Mouse (Mus musculus): Measurements from ENCODE around the gene Msmp. TPM values are rescaled to one million over a fixed set of nuclear protein-coding genes. Genes with fewer than 3 reads are reported as not detected.

Gene Msmp
- polyA plus RNA-seq, 1 experiment from 2014 or later, result 0.89 TPM

DNA sequence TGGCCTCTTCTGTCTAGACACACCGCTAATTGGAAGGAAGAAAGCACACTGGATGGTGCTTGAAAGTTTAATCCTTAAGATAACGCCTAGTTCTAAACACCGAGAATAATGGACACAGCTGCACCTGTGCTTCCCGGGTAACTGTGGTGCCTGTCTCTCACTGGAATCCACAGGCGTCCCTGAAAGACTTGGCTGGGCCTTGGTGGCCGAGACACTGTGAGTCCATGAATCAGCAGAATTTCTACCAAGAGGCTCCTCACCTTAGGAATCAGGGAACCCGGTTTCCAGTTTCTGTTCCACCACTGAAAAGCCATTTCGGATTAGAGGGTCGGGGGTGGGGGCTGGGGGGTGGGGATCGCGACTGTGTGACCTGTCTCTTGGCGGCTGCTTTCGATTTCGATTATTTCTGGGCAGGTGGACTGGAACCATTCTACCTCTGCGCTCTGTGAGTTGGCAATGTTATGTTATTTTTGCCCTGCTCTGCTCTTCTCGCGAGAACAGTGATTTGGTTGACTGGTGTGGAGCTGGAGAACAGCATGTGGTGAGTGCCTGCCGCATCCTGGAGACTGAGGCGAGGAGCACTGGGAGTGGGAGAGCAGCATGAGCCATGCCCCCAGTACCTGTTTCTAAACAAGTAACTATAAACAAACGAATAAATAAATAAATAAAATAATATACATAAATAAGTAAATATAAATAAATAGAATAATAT, 45.0 kb upstream of the Msmp start:
- WGBS, result 34% methylated on average over 20 of the region's 20 CpGs
- peaks cover 10% of the 10 kb centered on the region for H3K9me3 ChIP-seq (replicated peaks; ENCODE audit: control insufficient read depth, low read length)
- H3K4me1 ChIP-seq (ENCODE audit: control insufficient read depth, insufficient read depth, low read length), result peaks cover 19% of the 10 kb centered on the region
- peaks cover 3% of the 10 kb centered on the region; the same call in 1 of the 2 replicates for H3K36me3 ChIP-seq (ENCODE audit: control insufficient read depth, insufficient read depth)
- H3K27ac ChIP-seq (ENCODE audit: low read length), result no peak overlapping the region
- H3K4me2 ChIP-seq (ENCODE audit: low read depth, low read length), result peak overlapping the region; percentile 44
- H3K9ac ChIP-seq (ENCODE audit: low read length), result peak overlapping the region; percentile 40; the same call in 1 of the 2 replicates
- 0 out of 2 replicates have a peak overlapping the region, but pooled peaks have one; percentile 9 for H3K4me3 ChIP-seq (ENCODE audit: low read length)
- no peak for ATAC-seq (replicated peaks; ENCODE audit: extremely low read depth, insufficient read depth, low FRiP score)
- no peaks in the 10 kb centered on the region for H3K27me3 ChIP-seq (ENCODE audit: control insufficient read depth, insufficient read depth, low read length)

DNA sequence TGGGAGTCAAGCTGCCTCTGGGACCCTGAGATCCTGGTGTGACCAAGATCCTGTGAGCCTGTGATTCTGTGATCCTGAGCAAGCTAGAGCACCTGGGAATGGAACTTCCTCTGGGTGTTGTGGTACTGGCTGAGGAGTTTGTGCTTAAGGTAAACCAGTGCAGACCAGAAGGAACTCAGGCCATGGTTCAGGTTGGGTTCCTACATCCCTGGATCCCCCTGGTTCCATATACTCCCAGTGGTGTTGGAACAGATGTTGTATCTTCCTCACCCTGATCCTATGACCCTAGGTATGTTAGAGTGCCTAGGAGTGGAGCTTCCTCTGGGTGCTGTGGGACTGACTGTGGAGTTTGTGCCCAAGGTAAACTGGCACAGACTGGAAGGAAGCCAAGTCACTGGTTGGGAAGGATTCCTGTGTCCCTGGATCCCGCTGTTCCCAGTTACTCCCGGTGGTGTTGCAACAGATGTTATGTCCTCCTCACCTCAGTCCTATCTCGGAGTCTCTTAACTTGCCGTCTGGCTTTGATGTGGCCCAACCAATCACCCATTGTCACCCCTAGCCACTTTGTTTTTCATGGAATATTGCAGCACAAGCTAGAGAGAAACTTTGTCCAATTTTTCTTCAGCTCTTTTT, 36.0 kb upstream of the Msmp start:
- Histone ChIP-seq H3K4me3 (ENCODE audit: low read length) (no peak overlapping the region), H3K27me3 (ENCODE audit: control insufficient read depth, insufficient read depth, low read length) (no peaks in the 10 kb centered on the region), H3K4me2 (ENCODE audit: low read depth, low read length) (no peak overlapping the region), H3K9ac (ENCODE audit: low read length) (no peak overlapping the region), H3K27ac (ENCODE audit: low read length) (no peak overlapping the region), H3K4me1 (ENCODE audit: control insufficient read depth, insufficient read depth, low read length) (no peaks in the 10 kb centered on the region), H3K36me3 (ENCODE audit: control insufficient read depth, insufficient read depth) (no peaks in the 10 kb centered on the region), H3K9me3 (replicated peaks; ENCODE audit: control insufficient read depth, low read length) (peaks cover 9% of the 10 kb centered on the region)
- ATAC-seq (replicated peaks; ENCODE audit: extremely low read depth, insufficient read depth, low FRiP score), result no peak
- 59% methylated on average over 4 of the region's 4 CpGs for WGBS

DNA sequence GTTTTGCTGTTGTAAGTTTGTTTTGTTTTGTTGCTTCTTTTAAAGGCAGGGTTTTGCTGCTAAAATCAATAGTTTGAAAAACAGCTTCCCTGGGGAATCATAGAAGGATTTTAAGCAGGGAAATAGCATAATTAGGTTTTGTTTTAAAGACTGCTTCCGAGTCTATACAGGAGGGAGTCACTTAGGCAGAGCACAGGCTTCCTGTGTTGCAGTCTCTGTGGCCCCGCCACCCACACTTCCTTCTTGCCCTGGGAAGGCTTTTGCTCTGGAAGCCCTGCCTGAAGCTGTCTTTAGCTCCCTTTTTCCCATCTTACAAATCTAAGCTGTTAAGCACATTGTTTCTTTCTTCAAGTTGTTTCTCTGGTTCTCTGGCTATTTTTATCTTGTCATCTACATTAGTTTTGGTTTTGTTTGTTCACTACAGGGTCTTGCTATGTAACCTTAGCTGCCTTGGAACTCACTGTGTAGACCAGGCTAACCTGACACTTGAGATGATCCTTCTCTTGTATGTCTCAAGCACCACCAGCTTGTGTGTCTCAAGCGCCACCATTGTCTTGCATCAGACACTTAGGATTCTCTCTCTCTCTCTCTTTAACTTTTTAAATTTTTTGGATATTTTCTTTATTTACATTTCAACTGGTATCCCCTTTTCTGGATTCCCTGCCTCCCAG, 28.9 kb upstream of the Msmp start:
- Histone ChIP-seq H3K9ac (ENCODE audit: low read length) (no peak overlapping the region), H3K4me3 (ENCODE audit: low read length) (no peak overlapping the region), H3K9me3 (replicated peaks; ENCODE audit: control insufficient read depth, low read length) (no peaks in the 10 kb centered on the region), H3K27ac (ENCODE audit: low read length) (no peak overlapping the region), H3K27me3 (ENCODE audit: control insufficient read depth, insufficient read depth, low read length) (no peaks in the 10 kb centered on the region; the same call in 1 of the 2 replicates), H3K4me2 (ENCODE audit: low read depth, low read length) (no peak overlapping the region), H3K36me3 (ENCODE audit: control insufficient read depth, insufficient read depth) (no peaks in the 10 kb centered on the region), H3K4me1 (ENCODE audit: control insufficient read depth, insufficient read depth, low read length) (no peaks in the 10 kb centered on the region)
- WGBS, result 53% methylated on average over 3 of the region's 3 CpGs
- no peak for ATAC-seq (replicated peaks; ENCODE audit: extremely low read depth, insufficient read depth, low FRiP score)

DNA sequence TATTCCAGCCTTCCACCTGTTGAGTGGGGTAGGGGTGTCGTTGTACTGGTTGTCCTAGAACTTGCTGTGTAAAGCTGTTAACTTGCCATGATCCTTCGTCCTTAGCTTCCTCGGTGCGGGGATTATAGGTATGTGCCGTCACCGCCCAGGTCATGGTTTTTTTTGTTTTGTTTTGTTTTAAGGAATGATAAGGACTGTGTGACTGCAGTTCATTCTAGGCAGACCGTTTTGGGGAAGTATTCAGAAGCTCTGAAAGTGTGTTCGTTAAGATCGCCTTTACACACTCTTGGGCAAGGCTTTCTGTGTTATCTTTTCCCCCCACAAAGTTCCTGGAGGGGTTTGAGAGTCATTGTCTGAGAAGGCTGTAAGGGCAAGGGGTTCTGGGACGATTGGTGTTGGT, 28.2 kb upstream of the Msmp start:
- no peaks in the 10 kb centered on the region for H3K4me1 ChIP-seq (ENCODE audit: control insufficient read depth, insufficient read depth, low read length)
- no peaks in the 10 kb centered on the region; the same call in 1 of the 2 replicates for H3K27me3 ChIP-seq (ENCODE audit: control insufficient read depth, insufficient read depth, low read length)

GRCm38 (mm10) chr4:43604751-43605685, 20.7 kb upstream of the Msmp start:
- no peaks in the 10 kb centered on the region for H3K4me1 ChIP-seq (ENCODE audit: control insufficient read depth, insufficient read depth, low read length)
- H3K9ac ChIP-seq (ENCODE audit: low read length), result no peak overlapping the region
- H3K27ac ChIP-seq (ENCODE audit: low read length), result no peak overlapping the region
- no peaks in the 10 kb centered on the region for H3K9me3 ChIP-seq (replicated peaks; ENCODE audit: control insufficient read depth, low read length)
- H3K4me3 ChIP-seq (ENCODE audit: low read length), result no peak overlapping the region
- WGBS, result 40% methylated on average over 9 of the region's 9 CpGs
- no peak overlapping the region for H3K4me2 ChIP-seq (ENCODE audit: low read depth, low read length)
- ATAC-seq (replicated peaks; ENCODE audit: extremely low read depth, insufficient read depth, low FRiP score), result no peak
- H3K36me3 ChIP-seq (ENCODE audit: control insufficient read depth, insufficient read depth), result no peaks in the 10 kb centered on the region
- H3K27me3 ChIP-seq (ENCODE audit: control insufficient read depth, insufficient read depth, low read length), result no peaks in the 10 kb centered on the region

More for the DNA sequence above, 28.2 kb upstream of the Msmp start:
- H3K9ac ChIP-seq (ENCODE audit: low read length), result no peak overlapping the region
- no peak overlapping the region for H3K27ac ChIP-seq (ENCODE audit: low read length)
- ATAC-seq (replicated peaks; ENCODE audit: extremely low read depth, insufficient read depth, low FRiP score), result no peak
- WGBS, result 48% methylated on average over 10 of the region's 10 CpGs
- no peaks in the 10 kb centered on the region for H3K9me3 ChIP-seq (replicated peaks; ENCODE audit: control insufficient read depth, low read length)
- no peak overlapping the region for H3K4me3 ChIP-seq (ENCODE audit: low read length)
- H3K36me3 ChIP-seq (ENCODE audit: control insufficient read depth, insufficient read depth), result no peaks in the 10 kb centered on the region
- no peak overlapping the region for H3K4me2 ChIP-seq (ENCODE audit: low read depth, low read length)

GRCm38 (mm10) chr4:43604099-43604498, 19.8 kb upstream of the Msmp start:
- Histone ChIP-seq H3K4me2 (ENCODE audit: low read depth, low read length) (no peak overlapping the region), H3K9ac (ENCODE audit: low read length) (no peak overlapping the region), H3K27me3 (ENCODE audit: control insufficient read depth, insufficient read depth, low read length) (no peaks in the 10 kb centered on the region), H3K4me3 (ENCODE audit: low read length) (no peak overlapping the region), H3K27ac (ENCODE audit: low read length) (no peak overlapping the region), H3K9me3 (replicated peaks; ENCODE audit: control insufficient read depth, low read length) (no peaks in the 10 kb centered on the region), H3K4me1 (ENCODE audit: control insufficient read depth, insufficient read depth, low read length) (no peaks in the 10 kb centered on the region), H3K36me3 (ENCODE audit: control insufficient read depth, insufficient read depth) (no peaks in the 10 kb centered on the region)
- ATAC-seq (replicated peaks; ENCODE audit: extremely low read depth, insufficient read depth, low FRiP score), result no peak
- 56% methylated on average over 3 of the region's 3 CpGs for WGBS

GRCm38 (mm10) chr4:43600195-43600934, 16.1 kb upstream of the Msmp start:
- WGBS, result 72% methylated on average over 9 of the region's 9 CpGs
- ATAC-seq (replicated peaks; ENCODE audit: extremely low read depth, insufficient read depth, low FRiP score), result no peak

GRCm38 (mm10) chr4:43598650-43599380, 14.5 kb upstream of the Msmp start:
- Histone ChIP-seq H3K4me3 (ENCODE audit: low read length) (no peak overlapping the region), H3K27ac (ENCODE audit: low read length) (no peak overlapping the region), H3K4me1 (ENCODE audit: control insufficient read depth, insufficient read depth, low read length) (no peaks in the 10 kb centered on the region), H3K36me3 (ENCODE audit: control insufficient read depth, insufficient read depth) (no peaks in the 10 kb centered on the region), H3K9me3 (replicated peaks; ENCODE audit: control insufficient read depth, low read length) (no peaks in the 10 kb centered on the region), H3K4me2 (ENCODE audit: low read depth, low read length) (no peak overlapping the region), H3K27me3 (ENCODE audit: control insufficient read depth, insufficient read depth, low read length) (no peaks in the 10 kb centered on the region), H3K9ac (ENCODE audit: low read length) (no peak overlapping the region)
- no peak for ATAC-seq (replicated peaks; ENCODE audit: extremely low read depth, insufficient read depth, low FRiP score)
- 82% methylated on average over 7 of the region's 7 CpGs for WGBS

More at GRCm38 (mm10) chr4:43600195-43600934, 16.1 kb upstream of the Msmp start:
- Histone ChIP-seq H3K4me3 (ENCODE audit: low read length) (no peak overlapping the region), H3K4me2 (ENCODE audit: low read depth, low read length) (no peak overlapping the region), H3K27ac (ENCODE audit: low read length) (no peak overlapping the region), H3K9me3 (replicated peaks; ENCODE audit: control insufficient read depth, low read length) (no peaks in the 10 kb centered on the region), H3K36me3 (ENCODE audit: control insufficient read depth, insufficient read depth) (no peaks in the 10 kb centered on the region), H3K9ac (ENCODE audit: low read length) (no peak overlapping the region), H3K4me1 (ENCODE audit: control insufficient read depth, insufficient read depth, low read length) (no peaks in the 10 kb centered on the region), H3K27me3 (ENCODE audit: control insufficient read depth, insufficient read depth, low read length) (no peaks in the 10 kb centered on the region)

Measured in heart, embryonic 16.5 days (tissue).